In genomic region chr2:38512308-38513182, GRCm38 (mm10) we compare ENCODE assay signal across 7 mouse cellular contexts. TPM values are rescaled to one million over a fixed set of nuclear protein-coding genes. Genes with fewer than 3 reads are reported as not detected.
A peak's percentile ranks its signal among the peaks of the same experiment; 100 is the strongest.
DNase-seq lines count a peak whose midpoint lies in the region; ATAC-seq and TF ChIP-seq lines count a peak whose summit lies in the region.

No protein-coding gene starts in this region.

- peak overlapping the region; percentile 77 for H3K27ac ChIP-seq in forebrain, embryonic 13.5 days
- H3K27ac ChIP-seq in limb, embryonic 14.5 days (replicated peaks; ENCODE audit: low read depth, low read length): peak overlapping the region; percentile 96
- H3K27ac ChIP-seq in midbrain, postnatal 0 days (ENCODE audit: low read depth, low read length): peak overlapping the region; percentile 55

- H3K4me1 ChIP-seq in G1E (ENCODE audit: insufficient read depth, low read depth, low read length): peaks cover 86% of the 10 kb centered on the region
- H3K4me1 ChIP-seq in forebrain, embryonic 13.5 days: peaks cover 56% of the 10 kb centered on the region
- peaks cover 42% of the 10 kb centered on the region for H3K4me1 ChIP-seq in limb, embryonic 14.5 days (ENCODE audit: control insufficient read depth, insufficient read depth, low read length)
- 0 out of 2 replicates have a peak, but pooled peaks cover 3% of the 10 kb centered on the region for H3K4me1 ChIP-seq in midbrain, postnatal 0 days (ENCODE audit: insufficient read depth, low read length)

- TF ChIP-seq POLR2A in limb, embryonic 14.5 days (IDR thresholded peaks at IDR 0.05; ENCODE audit: borderline replicate concordance, extremely low read depth, insufficient read depth, insufficient read length): no peak

- H3K4me2 ChIP-seq in forebrain, embryonic 13.5 days: peak overlapping the region; percentile 70
- peak overlapping the region; percentile 80 for H3K4me2 ChIP-seq in limb, embryonic 14.5 days (replicated peaks; ENCODE audit: low read depth, low read length, severe bottlenecking)
- H3K4me2 ChIP-seq in midbrain, postnatal 0 days (ENCODE audit: low read depth, low read length, poor library complexity, severe bottlenecking): peak overlapping the region; percentile 85

- peak overlapping the region; percentile 92 for H3K9ac ChIP-seq in forebrain, embryonic 13.5 days
- peak overlapping the region; percentile 96 for H3K9ac ChIP-seq in limb, embryonic 14.5 days (ENCODE audit: low read depth, low read length, severe bottlenecking)
- no peak overlapping the region for H3K9ac ChIP-seq in midbrain, postnatal 0 days (replicated peaks; ENCODE audit: low read length, poor library complexity, severe bottlenecking)

- ATAC-seq in G1E (ENCODE audit: extremely low read depth, insufficient number of reproducible peaks, low FRiP score, poor library complexity, severe bottlenecking): no peak
- ATAC-seq in forebrain, embryonic 13.5 days: peak; percentile 6; the same call in 1 of the 2 replicates
- peak; percentile 17; the same call in 1 of the 2 replicates for ATAC-seq in limb, embryonic 14.5 days (ENCODE audit: low FRiP score, low read depth)
- 0 out of 2 replicates have a peak, but pooled peaks have one; percentile 1 for ATAC-seq in midbrain, postnatal 0 days (ENCODE audit: low FRiP score)
- no peak for ATAC-seq in frontal cortex, adult (ENCODE audit: low TSS enrichment)

- peaks cover 42% of the 10 kb centered on the region for H3K36me3 ChIP-seq in G1E (replicated peaks)
- no peaks in the 10 kb centered on the region for H3K36me3 ChIP-seq in forebrain, embryonic 13.5 days (ENCODE audit: poor library complexity, severe bottlenecking)
- H3K36me3 ChIP-seq in limb, embryonic 14.5 days (ENCODE audit: control insufficient read depth, insufficient read depth, low read length): no peaks in the 10 kb centered on the region
- H3K36me3 ChIP-seq in midbrain, postnatal 0 days (ENCODE audit: insufficient read depth, low read length): no peaks in the 10 kb centered on the region

- DNase-seq in 416B (ENCODE audit: low read depth): peak; percentile 56
- peak; percentile 37 for DNase-seq in G1E (ENCODE audit: low spot score)
- peak; percentile 80 for DNase-seq in heart, postnatal 4 days
- peak; percentile 83 for DNase-seq in limb, embryonic 14.5 days (ENCODE audit: low spot score)
- DNase-seq in midbrain, postnatal 0 days (ENCODE audit: low spot score): peak; percentile 53

- no peaks in the 10 kb centered on the region for H3K27me3 ChIP-seq in G1E (ENCODE audit: insufficient read depth, low read length)
- H3K27me3 ChIP-seq in forebrain, embryonic 13.5 days: no peaks in the 10 kb centered on the region
- no peaks in the 10 kb centered on the region for H3K27me3 ChIP-seq in limb, embryonic 14.5 days (ENCODE audit: control insufficient read depth, insufficient read depth, low read length)
- H3K27me3 ChIP-seq in midbrain, postnatal 0 days (ENCODE audit: insufficient read depth, low read length): no peaks in the 10 kb centered on the region

- 3% methylated on average over 16 of the region's 16 CpGs for WGBS in forebrain, embryonic 13.5 days
- WGBS in limb, embryonic 14.5 days: 2% methylated on average over 16 of the region's 16 CpGs
- 7% methylated on average over 16 of the region's 16 CpGs for WGBS in midbrain, postnatal 0 days

- H3K4me3 ChIP-seq in G1E (ENCODE audit: low read depth, low read length): peak overlapping the region; percentile 88
- peak overlapping the region; percentile 84 for H3K4me3 ChIP-seq in forebrain, embryonic 13.5 days
- peak overlapping the region; percentile 79 for H3K4me3 ChIP-seq in limb, embryonic 14.5 days (replicated peaks; ENCODE audit: low read length)
- peak overlapping the region; percentile 80 for H3K4me3 ChIP-seq in midbrain, postnatal 0 days (ENCODE audit: low read depth, low read length)

- no peak for TF ChIP-seq CTCF in G1E (IDR thresholded peaks at IDR 0.05; ENCODE audit: low read depth, low read length)
- no peak for TF ChIP-seq CTCF in midbrain, postnatal 0 days (IDR thresholded peaks at IDR 0.05)

- H3K9me3 ChIP-seq in G1E (replicated peaks): no peaks in the 10 kb centered on the region
- no peaks in the 10 kb centered on the region for H3K9me3 ChIP-seq in forebrain, embryonic 13.5 days (replicated peaks)
- no peaks in the 10 kb centered on the region for H3K9me3 ChIP-seq in limb, embryonic 14.5 days (ENCODE audit: control insufficient read depth, low read length)
- no peaks in the 10 kb centered on the region for H3K9me3 ChIP-seq in midbrain, postnatal 0 days (ENCODE audit: low read length)

RNA-seq across cellular contexts. Expression of gene Nek6, which starts 1.1 kb away (rescaled TPM):
- total RNA-seq in G1E (2014; fragmentation: Nextera tagmentation) (180 and 210 TPM in 2 replicates), G1E (2017) (95.8 and 98.6 TPM in 2 replicates)
- 113 and 162 TPM in 2 replicates for polyA plus RNA-seq in G1E (2012)
- 122 and 124 TPM in 2 replicates for polyA plus RNA-seq in forebrain, embryonic 13.5 days (2015; fragmentation: Nextera tagmentation; extraction: Ambion mirVana)
- total RNA-seq in heart, postnatal 4 days (2021): 10 to 100 TPM; 24.8 to 26.0 TPM
- polyA plus RNA-seq in limb, embryonic 14.5 days (2012; rRNA removed): 77.2 and 81.1 TPM in 2 replicates
- polyA plus RNA-seq in limb, embryonic 14.5 days (2014; fragmentation: Nextera tagmentation; extraction: Ambion mirVana): 123 and 138 TPM in 2 replicates
- 21.8 and 22.8 TPM in 2 replicates for total RNA-seq in midbrain, postnatal 0 days (2014; rRNA removed)
- 56.0 and 62.8 TPM in 2 replicates for polyA plus RNA-seq in midbrain, postnatal 0 days (2015; fragmentation: Nextera tagmentation; extraction: Ambion mirVana)

Comparison
In these comparisons a context has a peak if more than half of its experiments do, and no peak if none do; other contexts are left out.
1. ATAC-seq: peak in forebrain, embryonic 13.5 days (single experiment), limb, embryonic 14.5 days (single experiment) and midbrain, postnatal 0 days (single experiment); none in G1E (single experiment) and frontal cortex, adult (single experiment).
2. Peak in every context shown above with its lines, with median percentiles within 50 percentile points of each other: DNase-seq, H3K4me3 ChIP-seq, H3K27ac ChIP-seq and H3K4me2 ChIP-seq.